Mouse (Mus musculus) G1E-ER4 (cell line): Measurements from ENCODE around the gene Tmem198b. TPM values are rescaled to one million over a fixed set of nuclear protein-coding genes. Genes with fewer than 3 reads are reported as not detected.

Source experiments
- GATA1 ChIP-seq: IDR thresholded peaks from one replicate; pipeline ENCODE4 v1.8.0; 2012; ENCODE audit warnings: low read length, inconsistent platforms
- polyA plus RNA-seq: library from polyadenylated mRNA; stranded (reverse); fragments of >175 nt; gene quantifications from 2 replicates; pipeline ENCODE4 v1.2.3, GENCODE M21; 2012

Tmem198b gene
- polyA plus RNA-seq, 1 experiment: 1.2 TPM

DNA sequence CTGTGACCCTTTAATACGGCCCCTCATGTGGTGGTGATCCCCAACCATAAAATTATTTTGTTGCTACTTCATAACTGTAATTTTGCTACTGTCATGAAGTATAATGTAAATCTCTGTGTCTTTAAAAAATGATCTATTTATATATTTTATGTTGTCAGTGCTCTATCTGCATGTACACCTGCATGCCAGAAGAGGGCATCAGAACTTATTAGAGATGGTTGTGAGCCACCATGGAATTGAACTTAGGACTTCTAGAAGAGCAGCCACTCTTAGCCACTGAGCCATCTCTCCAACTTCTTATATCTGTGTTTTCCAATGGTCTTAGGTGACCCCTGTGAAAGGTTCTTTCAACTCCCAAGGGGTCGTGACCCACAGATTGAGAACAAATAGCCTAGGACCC is 31.3 kb downstream of the Tmem198b start:
- TF ChIP-seq GATA1: no peak

Other genes with a start within 250 kb of the Tmem198b start
- gene Pa2g4, start 238.4 kb downstream of the Tmem198b start, polyA plus RNA-seq: 631 and 749 TPM in 2 replicates
- gene Erbb3, start 214.7 kb downstream of the Tmem198b start, polyA plus RNA-seq: 0.39 TPM in 2 replicates
- gene Rps26, start 177.6 kb downstream of the Tmem198b start, polyA plus RNA-seq: 1,312 and 5,477 TPM in 2 replicates
- 2.7 and 3.6 TPM in 2 replicates for gene Ikzf4, start 158.4 kb downstream of the Tmem198b start, polyA plus RNA-seq
- 0.66 and 0.90 TPM in 2 replicates for gene Suox, start 130.3 kb downstream of the Tmem198b start, polyA plus RNA-seq
- gene Rab5b, start 108.1 kb downstream of the Tmem198b start, polyA plus RNA-seq: 14.3 and 19.7 TPM in 2 replicates
- 0.10 and 0.18 TPM in 2 replicates for gene Pmel, start 100.2 kb downstream of the Tmem198b start, polyA plus RNA-seq
- 21.0 and 30.8 TPM in 2 replicates for gene Cdk2, start 99.3 kb downstream of the Tmem198b start, polyA plus RNA-seq
- 0.12 TPM in 2 replicates for gene Dgka, start 59.5 kb downstream of the Tmem198b start, polyA plus RNA-seq
- gene Pym1, start 56.5 kb downstream of the Tmem198b start, polyA plus RNA-seq: 166 TPM in 2 replicates
- gene Mmp19, start 13.5 kb downstream of the Tmem198b start, polyA plus RNA-seq: 0.02 TPM in 1 of 2 replicates, not detected in the other
- 9.6 and 12.6 TPM in 2 replicates for gene Dnajc14, start 308 bp downstream of the Tmem198b start, polyA plus RNA-seq
- 4.5 and 7.1 TPM in 2 replicates for gene Sarnp, start 13.0 kb upstream of the Tmem198b start, polyA plus RNA-seq
- gene Ormdl2, start 17.3 kb upstream of the Tmem198b start, polyA plus RNA-seq: 16.4 and 19.8 TPM in 2 replicates
- 0.02 and 0.04 TPM in 2 replicates for gene Gdf11, start 87.3 kb upstream of the Tmem198b start, polyA plus RNA-seq
- not detected in 2 replicates for gene Cd63, start 96.6 kb upstream of the Tmem198b start, polyA plus RNA-seq
- gene Rdh5, start 118.5 kb upstream of the Tmem198b start, polyA plus RNA-seq: 0.61 and 0.65 TPM in 2 replicates
- gene Bloc1s1, start 119.7 kb upstream of the Tmem198b start, polyA plus RNA-seq: 105 and 109 TPM in 2 replicates
- 0.43 and 0.71 TPM in 2 replicates for gene Itga7, start 129.4 kb upstream of the Tmem198b start, polyA plus RNA-seq
- 0.06 TPM in 1 of 2 replicates, not detected in the other for gene Mettl7b, start 156.6 kb upstream of the Tmem198b start, polyA plus RNA-seq
- gene Olfr9, start 185.1 kb upstream of the Tmem198b start, polyA plus RNA-seq: not detected in 2 replicates
- not detected in 2 replicates for gene Olfr763, start 206.4 kb upstream of the Tmem198b start, polyA plus RNA-seq
- gene Olfr764-ps1, start 235.5 kb upstream of the Tmem198b start, polyA plus RNA-seq: not detected in 2 replicates
- not detected in 2 replicates for gene Olfr765, start 245.6 kb upstream of the Tmem198b start, polyA plus RNA-seq